Mouse (Mus musculus): Measurements from ENCODE around the gene Cdc42se1. TPM values are rescaled to one million over a fixed set of nuclear protein-coding genes. Genes with fewer than 3 reads are reported as not detected.
A peak's percentile ranks its signal among the peaks of the same experiment; 100 is the strongest.

The Cdc42se1 gene
- polyA plus RNA-seq, 2 experiments, result 24.9 to 40.9 TPM

- Histone ChIP-seq H3K4me1 (replicated peaks; ENCODE audit: control insufficient read depth in 2 of 2, insufficient read depth in 2 of 2, low read length in 1 of 2) (no peaks in the 10 kb centered on the region), H3K4me3 (ENCODE audit: insufficient read depth in 1 of 2, low read depth in 2 of 2, low read length in 2 of 2) (no peak overlapping the region), H3K4me2 (ENCODE audit: low read depth) (peak overlapping the region; percentile 13; the same call in 1 of the 2 replicates), H3K36me3 (replicated peaks; ENCODE audit: control insufficient read depth, insufficient read depth, low read depth) (peaks cover 2% of the 10 kb centered on the region), H3K27me3 (ENCODE audit: control insufficient read depth, insufficient read depth, low read length) (no peaks in the 10 kb centered on the region), H3K9ac (replicated peaks) (no peak overlapping the region), H3K9me3 (ENCODE audit: control insufficient read depth, low read length) (no peaks in the 10 kb centered on the region), H3K27ac (no peak overlapping the region)
- no peak for DNase-seq (ENCODE audit: low read depth in 3 of 3, low spot score in 3 of 3)
- TF ChIP-seq CTCF (IDR thresholded peaks at IDR 0.05; ENCODE audit: low read depth) (no peak), EP300 (IDR thresholded peaks at IDR 0.05; ENCODE audit: low read depth) (no peak)
- WGBS (ENCODE audit: insufficient replicate concordance), result 34% methylated on average over 17 of the region's 17 CpGs
- no peak for ATAC-seq (ENCODE audit: insufficient read depth)
These were observed 12.4 kb downstream of the Cdc42se1 start for GRCm38 (mm10) chr3:95240900-95241299.

GRCm38 (mm10) chr3:95241498-95241897 is 13.0 kb downstream of the Cdc42se1 start, which contains the start of gene Gm128:
Gm128 (minus strand) TSS chr3:95241598.
- peak within 1 kb of the TSS; percentile 13; the same call in 1 of the 2 replicates for H3K4me2 ChIP-seq (ENCODE audit: low read depth)
- H3K4me3 ChIP-seq (ENCODE audit: insufficient read depth in 1 of 2, low read depth in 2 of 2, low read length in 2 of 2), result no peak within 1 kb of the TSS
- ATAC-seq (ENCODE audit: insufficient read depth) (no peak), DNase-seq (ENCODE audit: low read depth in 3 of 3, low spot score in 3 of 3) (no peak)
- H3K9ac ChIP-seq (replicated peaks), result no peak within 1 kb of the TSS
- H3K36me3 ChIP-seq (replicated peaks; ENCODE audit: control insufficient read depth, insufficient read depth, low read depth), result no peaks in the 10 kb centered on the region; the same call in 1 of the 2 replicates
- no peaks in the 10 kb centered on the region for H3K27me3 ChIP-seq (ENCODE audit: control insufficient read depth, insufficient read depth, low read length)
- H3K9me3 ChIP-seq (ENCODE audit: control insufficient read depth, low read length), result no peaks in the 10 kb centered on the region
- no peak within 1 kb of the TSS for H3K27ac ChIP-seq
- 77% methylated on average over 7 of the region's 7 CpGs for WGBS (ENCODE audit: insufficient replicate concordance)
- no peak for TF ChIP-seq EP300 (IDR thresholded peaks at IDR 0.05; ENCODE audit: low read depth)
- TF ChIP-seq CTCF (IDR thresholded peaks at IDR 0.05; ENCODE audit: low read depth), result no peak
- peaks cover 0 to 1% of the 10 kb centered on the region in 2 experiments; a peak in 2 of 4 replicates for H3K4me1 ChIP-seq (replicated peaks; ENCODE audit: control insufficient read depth in 2 of 2, insufficient read depth in 2 of 2, low read length in 1 of 2)

GRCm38 (mm10) chr3:95243086-95243485 is 14.6 kb downstream of the Cdc42se1 start:
- WGBS (ENCODE audit: insufficient replicate concordance), result 69% methylated on average over 2 of the region's 2 CpGs
- ATAC-seq (ENCODE audit: insufficient read depth), result no peak
- TF ChIP-seq EP300 (IDR thresholded peaks at IDR 0.05; ENCODE audit: low read depth) (no peak), CTCF (IDR thresholded peaks at IDR 0.05; ENCODE audit: low read depth) (no peak)

GRCm38 (mm10) chr3:95246465-95247231 is 18.1 kb downstream of the Cdc42se1 start:
- no peak overlapping the region for H3K9ac ChIP-seq (replicated peaks)
- DNase-seq (ENCODE audit: low read depth in 3 of 3, low spot score in 3 of 3) (no peak), ATAC-seq (ENCODE audit: insufficient read depth) (no peak; the same call in 1 of the 2 replicates)
- H3K4me3 ChIP-seq (ENCODE audit: insufficient read depth in 1 of 2, low read depth in 2 of 2, low read length in 2 of 2), result no peak overlapping the region
- WGBS (ENCODE audit: insufficient replicate concordance), result 56% methylated on average over 5 of the region's 5 CpGs
- no peaks in the 10 kb centered on the region for H3K27me3 ChIP-seq (ENCODE audit: control insufficient read depth, insufficient read depth, low read length)
- TF ChIP-seq CTCF (IDR thresholded peaks at IDR 0.05; ENCODE audit: low read depth), result no peak
- no peak for TF ChIP-seq EP300 (IDR thresholded peaks at IDR 0.05; ENCODE audit: low read depth)
- H3K36me3 ChIP-seq (replicated peaks; ENCODE audit: control insufficient read depth, insufficient read depth, low read depth), result no peaks in the 10 kb centered on the region
- H3K27ac ChIP-seq, result no peak overlapping the region
- H3K4me1 ChIP-seq (replicated peaks; ENCODE audit: control insufficient read depth in 2 of 2, insufficient read depth in 2 of 2, low read length in 1 of 2), result peaks cover 0 to 6% of the 10 kb centered on the region in 2 experiments; a peak in 3 of 4 replicates
- no peak overlapping the region for H3K4me2 ChIP-seq (ENCODE audit: low read depth)
- no peaks in the 10 kb centered on the region for H3K9me3 ChIP-seq (ENCODE audit: control insufficient read depth, low read length)

More at GRCm38 (mm10) chr3:95243086-95243485, 14.6 kb downstream of the Cdc42se1 start:
- Histone ChIP-seq H3K4me1 (replicated peaks; ENCODE audit: control insufficient read depth in 2 of 2, insufficient read depth in 2 of 2, low read length in 1 of 2) (peaks cover 0 to 6% of the 10 kb centered on the region in 2 experiments; a peak in 3 of 4 replicates), H3K9me3 (ENCODE audit: control insufficient read depth, low read length) (no peaks in the 10 kb centered on the region), H3K4me3 (ENCODE audit: insufficient read depth in 1 of 2, low read depth in 2 of 2, low read length in 2 of 2) (no peak overlapping the region), H3K27me3 (ENCODE audit: control insufficient read depth, insufficient read depth, low read length) (no peaks in the 10 kb centered on the region), H3K36me3 (replicated peaks; ENCODE audit: control insufficient read depth, insufficient read depth, low read depth) (no peaks in the 10 kb centered on the region; the same call in 1 of the 2 replicates), H3K9ac (replicated peaks) (no peak overlapping the region), H3K27ac (no peak overlapping the region), H3K4me2 (ENCODE audit: low read depth) (no peak overlapping the region)
- no peak for DNase-seq (ENCODE audit: low read depth in 3 of 3, low spot score in 3 of 3)

- no peak for TF ChIP-seq CTCF (IDR thresholded peaks at IDR 0.05; ENCODE audit: low read depth)
- TF ChIP-seq EP300 (IDR thresholded peaks at IDR 0.05; ENCODE audit: low read depth), result no peak
- Histone ChIP-seq H3K27me3 (ENCODE audit: control insufficient read depth, insufficient read depth, low read length) (no peaks in the 10 kb centered on the region), H3K36me3 (replicated peaks; ENCODE audit: control insufficient read depth, insufficient read depth, low read depth) (no peaks in the 10 kb centered on the region), H3K4me3 (ENCODE audit: insufficient read depth in 1 of 2, low read depth in 2 of 2, low read length in 2 of 2) (no peak overlapping the region), H3K9me3 (ENCODE audit: control insufficient read depth, low read length) (no peaks in the 10 kb centered on the region), H3K9ac (replicated peaks) (no peak overlapping the region), H3K4me1 (replicated peaks; ENCODE audit: control insufficient read depth in 2 of 2, insufficient read depth in 2 of 2, low read length in 1 of 2) (peaks cover 0 to 6% of the 10 kb centered on the region in 2 experiments; a peak in 3 of 4 replicates), H3K27ac (no peak overlapping the region), H3K4me2 (ENCODE audit: low read depth) (no peak overlapping the region)
- WGBS (ENCODE audit: insufficient replicate concordance), result 26% methylated on average over 1 of the region's 1 CpGs
- no peak for DNase-seq (ENCODE audit: low read depth in 3 of 3, low spot score in 3 of 3)
- no peak for ATAC-seq (ENCODE audit: insufficient read depth)
These were observed 19.3 kb downstream of the Cdc42se1 start for GRCm38 (mm10) chr3:95247660-95248336.

All from liver, embryonic 14.5 days (tissue).